Mouse (Mus musculus): ENCODE data around the gene Manbal. TPM values are rescaled to one million over a fixed set of nuclear protein-coding genes. Genes with fewer than 3 reads are reported as not detected.

Gene Manbal
- polyA plus RNA-seq, 1 experiment from 2014 or later = 20.1 TPM

GRCm38 (mm10) chr2:157354106-157354505, 13.3 kb upstream of the Manbal start:
- Histone ChIP-seq H3K36me3 (ENCODE audit: control insufficient read depth, insufficient read depth) (no peaks in the 10 kb centered on the region), H3K9me3 (replicated peaks; ENCODE audit: control insufficient read depth, low read length) (no peaks in the 10 kb centered on the region), H3K27me3 (ENCODE audit: control insufficient read depth, insufficient read depth, low read depth, low read length) (no peaks in the 10 kb centered on the region), H3K9ac (ENCODE audit: low read depth, low read length) (no peak overlapping the region), H3K27ac (ENCODE audit: low read length) (no peak overlapping the region), H3K4me2 (ENCODE audit: low read depth, low read length) (no peak overlapping the region), H3K4me1 (ENCODE audit: control insufficient read depth, low read depth, low read length) (no peaks in the 10 kb centered on the region), H3K4me3 (ENCODE audit: low read depth, low read length) (no peak overlapping the region)
- 50% methylated on average over 3 of the region's 3 CpGs for WGBS (ENCODE audit: insufficient replicate concordance)
- no peak for ATAC-seq (ENCODE audit: low read depth)

DNA sequence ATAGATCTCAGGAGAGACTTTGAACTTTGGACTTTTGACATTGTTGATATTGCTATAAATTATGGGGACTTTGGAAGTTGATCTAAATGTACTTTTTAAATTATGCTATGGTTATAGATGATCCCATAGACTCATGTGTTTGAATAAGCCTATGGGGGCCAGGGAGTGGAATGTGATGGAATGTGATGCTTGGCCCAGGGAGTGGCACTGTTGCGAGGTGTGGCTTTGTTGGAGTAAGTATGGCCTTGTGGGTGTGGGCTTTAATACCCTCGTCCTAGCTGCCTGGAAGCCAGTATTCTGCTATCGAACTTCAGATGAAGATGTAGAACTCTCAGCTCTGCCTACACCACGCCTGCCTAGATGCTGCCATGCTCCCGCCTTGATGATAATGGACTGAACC, 7.4 kb upstream of the Manbal start:
- Histone ChIP-seq H3K4me3 (ENCODE audit: low read depth, low read length) (no peak overlapping the region), H3K36me3 (ENCODE audit: control insufficient read depth, insufficient read depth) (no peaks in the 10 kb centered on the region), H3K27ac (ENCODE audit: low read length) (no peak overlapping the region), H3K4me2 (ENCODE audit: low read depth, low read length) (no peak overlapping the region), H3K9ac (ENCODE audit: low read depth, low read length) (no peak overlapping the region), H3K27me3 (ENCODE audit: control insufficient read depth, insufficient read depth, low read depth, low read length) (no peaks in the 10 kb centered on the region), H3K4me1 (ENCODE audit: control insufficient read depth, low read depth, low read length) (no peaks in the 10 kb centered on the region), H3K9me3 (replicated peaks; ENCODE audit: control insufficient read depth, low read length) (no peaks in the 10 kb centered on the region)
- ATAC-seq (ENCODE audit: low read depth) = no peak
- 60% methylated on average over 5 of the region's 5 CpGs for whole genome bisulfite sequencing (ENCODE audit: insufficient replicate concordance)

DNA sequence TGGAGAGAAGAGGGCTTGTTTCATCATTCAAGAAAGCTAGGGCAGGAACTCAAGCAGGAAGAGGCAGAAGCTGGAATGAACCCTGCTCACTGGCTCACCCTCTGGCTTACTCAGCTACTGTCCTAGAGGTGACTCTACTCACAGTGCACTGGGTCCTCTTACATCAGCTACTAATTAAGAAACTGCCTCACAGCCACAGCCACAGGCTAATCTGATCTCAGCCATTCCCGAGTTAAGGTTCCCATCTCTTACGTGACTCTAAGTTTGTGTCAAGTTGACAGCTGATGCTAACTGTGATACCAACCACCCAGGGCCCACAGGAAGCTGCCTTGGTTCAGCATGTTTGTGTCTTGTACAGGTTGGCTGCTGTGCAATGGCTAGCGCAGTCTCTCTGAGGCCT, 4.4 kb upstream of the Manbal start:
- no peak overlapping the region for H3K9ac ChIP-seq (ENCODE audit: low read depth, low read length)
- H3K4me3 ChIP-seq (ENCODE audit: low read depth, low read length) = no peak overlapping the region
- H3K27me3 ChIP-seq (ENCODE audit: control insufficient read depth, insufficient read depth, low read depth, low read length) = no peaks in the 10 kb centered on the region
- H3K27ac ChIP-seq (ENCODE audit: low read length) = no peak overlapping the region
- WGBS (ENCODE audit: insufficient replicate concordance) = 45% methylated on average over 3 of the region's 3 CpGs
- no peaks in the 10 kb centered on the region for H3K9me3 ChIP-seq (replicated peaks; ENCODE audit: control insufficient read depth, low read length)
- no peak overlapping the region for H3K4me2 ChIP-seq (ENCODE audit: low read depth, low read length)
- no peaks in the 10 kb centered on the region for H3K36me3 ChIP-seq (ENCODE audit: control insufficient read depth, insufficient read depth)
- H3K4me1 ChIP-seq (ENCODE audit: control insufficient read depth, low read depth, low read length) = peaks cover 4% of the 10 kb centered on the region
- ATAC-seq (ENCODE audit: low read depth) = no peak

GRCm38 (mm10) chr2:157366762-157367161, 632 bp upstream of the Manbal start:
- no peaks in the 10 kb centered on the region for H3K27me3 ChIP-seq (ENCODE audit: control insufficient read depth, insufficient read depth, low read depth, low read length)
- WGBS (ENCODE audit: insufficient replicate concordance) = 30% methylated on average over 9 of the region's 9 CpGs
- H3K27ac ChIP-seq (ENCODE audit: low read length) = no peak overlapping the region
- peak overlapping the region; percentile 90; the same call in 1 of the 2 replicates for H3K9ac ChIP-seq (ENCODE audit: low read depth, low read length)
- no peak for ATAC-seq (ENCODE audit: low read depth)
- H3K9me3 ChIP-seq (replicated peaks; ENCODE audit: control insufficient read depth, low read length) = no peaks in the 10 kb centered on the region
- peak overlapping the region; percentile 70 for H3K4me2 ChIP-seq (ENCODE audit: low read depth, low read length)
- peak overlapping the region; percentile 90 for H3K4me3 ChIP-seq (ENCODE audit: low read depth, low read length)
- H3K36me3 ChIP-seq (ENCODE audit: control insufficient read depth, insufficient read depth) = no peaks in the 10 kb centered on the region
- H3K4me1 ChIP-seq (ENCODE audit: control insufficient read depth, low read depth, low read length) = peaks cover 14% of the 10 kb centered on the region

DNA sequence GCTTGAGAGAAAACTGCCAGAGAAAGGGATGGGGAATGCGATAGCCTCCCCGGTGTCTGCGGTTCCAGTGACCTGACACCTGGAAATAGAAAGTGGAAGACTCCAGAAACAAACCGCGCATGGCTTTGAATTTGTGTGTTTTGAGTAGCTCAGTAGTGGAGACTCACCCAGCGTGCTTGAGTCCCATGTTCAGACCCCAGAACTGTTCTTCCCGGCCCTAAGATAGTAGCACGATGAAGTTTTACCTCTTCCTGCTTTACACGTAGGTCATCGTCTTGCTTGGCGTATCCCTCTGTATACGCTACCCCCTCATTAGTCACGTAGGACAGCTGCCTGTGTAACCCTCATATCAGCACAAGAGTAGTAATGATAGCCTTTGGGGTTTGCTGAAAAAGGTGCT, 597 bp downstream of the Manbal start:
- WGBS (ENCODE audit: insufficient replicate concordance) = 2% methylated on average over 13 of the region's 13 CpGs
- Histone ChIP-seq H3K4me3 (ENCODE audit: low read depth, low read length) (peak overlapping the region; percentile 90), H3K27me3 (ENCODE audit: control insufficient read depth, insufficient read depth, low read depth, low read length) (no peaks in the 10 kb centered on the region)

DNA sequence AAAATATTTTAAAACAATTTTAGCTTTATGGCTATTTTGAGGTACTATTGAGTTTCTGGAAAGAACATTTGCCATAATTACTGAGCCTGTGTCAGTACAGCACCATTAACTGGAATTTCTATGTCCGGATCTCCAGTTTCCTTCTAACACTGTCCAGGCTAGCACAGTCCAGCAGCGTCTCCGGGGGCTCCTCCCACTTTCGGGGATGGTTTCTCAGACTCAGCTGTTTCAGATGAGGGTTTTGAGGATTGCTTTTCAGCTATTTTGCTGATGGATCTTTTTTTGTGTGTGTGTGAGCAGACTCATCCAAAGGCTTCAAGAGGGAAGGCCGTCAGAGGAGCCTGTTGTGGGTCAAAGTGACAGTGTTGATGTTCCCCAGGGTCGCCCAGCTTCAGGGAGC, 4.3 kb downstream of the Manbal start:
- no peaks in the 10 kb centered on the region for H3K9me3 ChIP-seq (replicated peaks; ENCODE audit: control insufficient read depth, low read length)
- no peak for ATAC-seq (ENCODE audit: low read depth)
- H3K4me3 ChIP-seq (ENCODE audit: low read depth, low read length) = no peak overlapping the region
- H3K9ac ChIP-seq (ENCODE audit: low read depth, low read length) = no peak overlapping the region
- no peak overlapping the region for H3K4me2 ChIP-seq (ENCODE audit: low read depth, low read length)
- H3K27ac ChIP-seq (ENCODE audit: low read length) = no peak overlapping the region
- peaks cover 13% of the 10 kb centered on the region for H3K4me1 ChIP-seq (ENCODE audit: control insufficient read depth, low read depth, low read length)
- H3K36me3 ChIP-seq (ENCODE audit: control insufficient read depth, insufficient read depth) = no peaks in the 10 kb centered on the region; the same call in 1 of the 2 replicates
- no peaks in the 10 kb centered on the region for H3K27me3 ChIP-seq (ENCODE audit: control insufficient read depth, insufficient read depth, low read depth, low read length)
- WGBS (ENCODE audit: insufficient replicate concordance) = 74% methylated on average over 6 of the region's 6 CpGs

More for the DNA sequence above, 597 bp downstream of the Manbal start:
- Histone ChIP-seq H3K4me1 (ENCODE audit: control insufficient read depth, low read depth, low read length) (peaks cover 14% of the 10 kb centered on the region), H3K9me3 (replicated peaks; ENCODE audit: control insufficient read depth, low read length) (no peaks in the 10 kb centered on the region), H3K27ac (ENCODE audit: low read length) (peak overlapping the region; percentile 97), H3K9ac (ENCODE audit: low read depth, low read length) (peak overlapping the region; percentile 90), H3K36me3 (ENCODE audit: control insufficient read depth, insufficient read depth) (no peaks in the 10 kb centered on the region), H3K4me2 (ENCODE audit: low read depth, low read length) (peak overlapping the region; percentile 70)
- peak; percentile 39 for ATAC-seq (ENCODE audit: low read depth)

- ATAC-seq (ENCODE audit: low read depth) = no peak
- H3K4me3 ChIP-seq (ENCODE audit: low read depth, low read length) = no peak overlapping the region
- H3K4me1 ChIP-seq (ENCODE audit: control insufficient read depth, low read depth, low read length) = peaks cover 3% of the 10 kb centered on the region
- no peaks in the 10 kb centered on the region; the same call in 1 of the 2 replicates for H3K36me3 ChIP-seq (ENCODE audit: control insufficient read depth, insufficient read depth)
- WGBS (ENCODE audit: insufficient replicate concordance) = 59% methylated on average over 3 of the region's 3 CpGs
- no peaks in the 10 kb centered on the region for H3K27me3 ChIP-seq (ENCODE audit: control insufficient read depth, insufficient read depth, low read depth, low read length)
- H3K9me3 ChIP-seq (replicated peaks; ENCODE audit: control insufficient read depth, low read length) = no peaks in the 10 kb centered on the region
- H3K9ac ChIP-seq (ENCODE audit: low read depth, low read length) = no peak overlapping the region
- no peak overlapping the region for H3K4me2 ChIP-seq (ENCODE audit: low read depth, low read length)
- no peak overlapping the region for H3K27ac ChIP-seq (ENCODE audit: low read length)
These were observed 6.3 kb downstream of the Manbal start for GRCm38 (mm10) chr2:157373681-157374080.

DNA sequence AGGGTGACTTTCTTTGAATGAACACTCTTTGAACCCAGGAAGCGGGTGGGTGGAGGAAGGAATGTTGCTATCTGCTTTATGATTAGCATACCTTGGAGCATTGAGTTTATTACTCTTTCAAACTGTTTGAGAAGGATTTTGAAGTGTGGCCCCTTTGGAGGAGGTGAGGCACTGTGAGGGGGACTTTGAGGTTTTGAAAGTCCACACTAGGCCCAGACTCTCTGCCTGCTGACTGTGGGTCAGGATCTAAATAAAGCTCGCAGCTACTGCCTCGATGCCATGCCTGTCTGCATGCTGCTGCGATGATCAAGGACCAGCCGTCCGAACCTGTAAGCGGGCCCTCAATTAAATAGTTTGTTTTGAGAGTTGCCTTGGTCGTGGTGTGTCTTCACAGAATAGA, 7.7 kb downstream of the Manbal start:
- Histone ChIP-seq H3K27ac (ENCODE audit: low read length) (no peak overlapping the region), H3K36me3 (ENCODE audit: control insufficient read depth, insufficient read depth) (no peaks in the 10 kb centered on the region; the same call in 1 of the 2 replicates), H3K27me3 (ENCODE audit: control insufficient read depth, insufficient read depth, low read depth, low read length) (no peaks in the 10 kb centered on the region), H3K9ac (ENCODE audit: low read depth, low read length) (no peak overlapping the region), H3K4me1 (ENCODE audit: control insufficient read depth, low read depth, low read length) (no peaks in the 10 kb centered on the region), H3K4me2 (ENCODE audit: low read depth, low read length) (no peak overlapping the region), H3K9me3 (replicated peaks; ENCODE audit: control insufficient read depth, low read length) (no peaks in the 10 kb centered on the region), H3K4me3 (ENCODE audit: low read depth, low read length) (no peak overlapping the region)
- 76% methylated on average over 8 of the region's 8 CpGs for WGBS (ENCODE audit: insufficient replicate concordance)
- no peak for ATAC-seq (ENCODE audit: low read depth)

DNA sequence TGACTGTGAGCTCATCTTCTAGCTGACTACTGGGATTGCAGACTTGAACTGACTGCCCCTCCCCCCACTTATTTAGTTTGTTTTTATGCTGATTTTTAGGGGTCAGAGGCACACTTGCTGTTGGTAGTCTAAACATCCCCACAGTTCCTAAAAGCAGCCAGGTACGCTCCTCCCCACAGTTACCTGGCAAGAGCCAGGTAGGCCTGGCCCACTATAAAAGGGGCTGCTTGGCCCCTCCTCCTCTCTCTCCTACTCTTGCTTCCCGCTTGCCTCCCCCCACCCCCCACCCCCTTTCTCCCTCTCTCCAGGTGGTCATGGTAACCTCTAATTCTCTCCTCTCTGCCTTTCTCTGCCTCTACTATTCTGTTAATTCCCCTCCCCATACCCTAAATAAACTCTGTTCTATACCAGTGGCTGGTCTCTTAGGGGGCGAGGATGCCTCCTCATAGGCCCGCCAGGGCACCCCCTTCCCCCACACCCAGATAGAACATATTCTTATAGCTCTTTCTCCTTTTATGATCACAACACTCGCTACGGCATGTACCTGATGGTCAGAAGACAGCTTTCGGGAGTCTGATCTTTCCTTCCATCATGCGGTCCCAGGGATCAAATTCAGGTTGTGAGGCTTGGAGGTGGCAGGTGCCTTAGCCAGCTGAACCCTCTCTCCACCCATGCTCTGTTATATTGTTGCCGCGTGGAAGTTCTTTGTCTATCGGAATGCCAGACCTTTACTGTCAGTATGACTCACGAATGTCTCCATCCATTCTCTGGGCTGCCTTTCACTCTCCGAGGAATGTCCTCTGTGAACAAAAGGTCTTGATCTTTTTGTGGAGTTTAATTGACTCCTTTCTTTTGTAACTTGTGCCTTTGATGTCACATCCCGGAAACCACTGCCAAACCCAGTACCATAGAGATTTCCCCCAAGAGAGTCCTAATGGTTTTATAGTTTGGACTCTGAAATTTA, 8.7 kb downstream of the Manbal start:
- Histone ChIP-seq H3K4me1 (ENCODE audit: control insufficient read depth, low read depth, low read length) (no peaks in the 10 kb centered on the region), H3K36me3 (ENCODE audit: control insufficient read depth, insufficient read depth) (no peaks in the 10 kb centered on the region; the same call in 1 of the 2 replicates), H3K27ac (ENCODE audit: low read length) (no peak overlapping the region), H3K27me3 (ENCODE audit: control insufficient read depth, insufficient read depth, low read depth, low read length) (no peaks in the 10 kb centered on the region), H3K4me3 (ENCODE audit: low read depth, low read length) (no peak overlapping the region), H3K4me2 (ENCODE audit: low read depth, low read length) (no peak overlapping the region), H3K9me3 (replicated peaks; ENCODE audit: control insufficient read depth, low read length) (no peaks in the 10 kb centered on the region), H3K9ac (ENCODE audit: low read depth, low read length) (no peak overlapping the region)
- ATAC-seq (ENCODE audit: low read depth) = no peak
- 72% methylated on average over 14 of the region's 14 CpGs for WGBS (ENCODE audit: insufficient replicate concordance)
